Mouse (Mus musculus): ENCODE measurements around the gene Ephx3.

The Ephx3 gene

GRCm38 (mm10) chr17:32188863-32189636 is at the start of gene Ephx3:
Gene Ephx3, minus strand, starts transcription at chr17:32189549.
- no peak for TF ChIP-seq GATA4 (IDR thresholded peaks at IDR 0.05; ENCODE audit: insufficient replicate concordance, low read length)

GRCm38 (mm10) chr17:32238589-32238988 is 49.2 kb upstream of the Ephx3 start:
- TF ChIP-seq GATA4 (IDR thresholded peaks at IDR 0.05; ENCODE audit: insufficient replicate concordance, low read length), result no peak

- no peak for TF ChIP-seq GATA4 (IDR thresholded peaks at IDR 0.05; ENCODE audit: insufficient replicate concordance, low read length)
These were observed 46.3 kb upstream of the Ephx3 start for GRCm38 (mm10) chr17:32235534-32236191.

DNA sequence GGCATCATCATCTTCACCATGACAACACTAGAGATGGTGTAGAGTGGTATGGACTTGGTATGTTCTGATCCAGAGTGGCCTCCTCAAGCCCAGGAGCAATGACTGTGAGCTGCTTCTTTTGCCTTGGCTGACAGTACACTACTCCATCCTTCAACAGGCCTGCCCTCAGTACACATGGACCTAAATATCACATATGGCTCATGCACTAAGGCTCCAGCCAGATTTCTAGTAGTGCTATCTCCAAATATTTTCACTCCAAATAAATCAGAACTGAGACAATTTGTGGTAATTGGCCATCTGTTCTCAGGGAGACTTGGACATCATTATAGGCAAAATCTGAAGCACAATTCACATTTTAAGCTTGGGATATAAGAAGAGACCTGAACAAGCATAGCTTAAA is 43.8 kb upstream of the Ephx3 start:
- TF ChIP-seq GATA4 (IDR thresholded peaks at IDR 0.05; ENCODE audit: insufficient replicate concordance, low read length), result no peak

GRCm38 (mm10) chr17:32229256-32229655 is 39.9 kb upstream of the Ephx3 start:
- TF ChIP-seq GATA4 (IDR thresholded peaks at IDR 0.05; ENCODE audit: insufficient replicate concordance, low read length), result no peak

DNA sequence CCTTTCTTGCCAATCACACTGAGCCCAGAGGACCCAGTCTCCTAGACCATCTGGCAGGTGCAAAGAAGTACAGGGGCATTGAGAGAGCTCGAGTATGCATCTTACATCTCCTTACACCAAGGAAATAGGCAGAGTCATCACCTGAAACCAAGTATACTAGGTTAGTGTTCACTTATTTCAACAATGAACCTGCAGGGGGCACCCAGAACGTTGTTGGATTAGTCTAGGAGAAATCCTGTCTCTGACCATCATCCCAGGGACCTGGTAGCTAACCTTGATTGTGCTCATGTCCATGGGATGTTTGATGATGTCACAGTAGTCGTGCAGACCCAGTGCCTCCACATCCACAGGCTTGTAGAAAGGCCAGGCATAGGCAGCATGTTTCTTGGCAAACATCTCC is 31.5 kb upstream of the Ephx3 start:
- TF ChIP-seq GATA4 (IDR thresholded peaks at IDR 0.05; ENCODE audit: insufficient replicate concordance, low read length), result no peak

GRCm38 (mm10) chr17:32209752-32210151 is 20.4 kb upstream of the Ephx3 start:
- no peak for TF ChIP-seq GATA4 (IDR thresholded peaks at IDR 0.05; ENCODE audit: insufficient replicate concordance, low read length)

- no peak for TF ChIP-seq GATA4 (IDR thresholded peaks at IDR 0.05; ENCODE audit: insufficient replicate concordance, low read length)
These were observed 19.8 kb upstream of the Ephx3 start for GRCm38 (mm10) chr17:32209144-32209543.

- TF ChIP-seq GATA4 (IDR thresholded peaks at IDR 0.05; ENCODE audit: insufficient replicate concordance, low read length), result no peak
These were observed 18.4 kb upstream of the Ephx3 start for GRCm38 (mm10) chr17:32207586-32208245.

GRCm38 (mm10) chr17:32205345-32205744 is 16.0 kb upstream of the Ephx3 start:
- no peak for TF ChIP-seq GATA4 (IDR thresholded peaks at IDR 0.05; ENCODE audit: insufficient replicate concordance, low read length)

GRCm38 (mm10) chr17:32202972-32203371 is 13.6 kb upstream of the Ephx3 start:
- no peak for TF ChIP-seq GATA4 (IDR thresholded peaks at IDR 0.05; ENCODE audit: insufficient replicate concordance, low read length)

DNA sequence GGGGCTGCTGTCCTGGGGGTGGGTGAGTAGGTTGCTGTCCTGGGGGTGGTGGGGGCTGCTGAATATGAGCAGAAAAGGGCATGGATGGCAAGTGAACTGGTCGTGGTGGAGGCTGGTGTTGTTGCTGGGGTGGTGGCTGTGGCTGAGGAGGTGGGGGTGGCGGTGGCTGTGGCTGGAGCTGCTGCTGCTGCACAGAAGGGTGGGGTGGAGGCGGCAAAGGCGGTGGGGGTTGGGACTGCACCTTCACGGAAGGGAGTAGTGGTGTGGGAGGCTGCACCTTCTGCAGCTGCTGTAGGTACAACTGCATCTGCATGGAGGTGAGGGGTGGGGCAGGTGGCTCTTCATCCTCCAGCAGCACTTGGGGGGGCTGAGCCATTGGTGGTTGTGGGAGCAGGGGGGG is 11.7 kb upstream of the Ephx3 start:
- TF ChIP-seq GATA4 (IDR thresholded peaks at IDR 0.05; ENCODE audit: insufficient replicate concordance, low read length), result no peak

DNA sequence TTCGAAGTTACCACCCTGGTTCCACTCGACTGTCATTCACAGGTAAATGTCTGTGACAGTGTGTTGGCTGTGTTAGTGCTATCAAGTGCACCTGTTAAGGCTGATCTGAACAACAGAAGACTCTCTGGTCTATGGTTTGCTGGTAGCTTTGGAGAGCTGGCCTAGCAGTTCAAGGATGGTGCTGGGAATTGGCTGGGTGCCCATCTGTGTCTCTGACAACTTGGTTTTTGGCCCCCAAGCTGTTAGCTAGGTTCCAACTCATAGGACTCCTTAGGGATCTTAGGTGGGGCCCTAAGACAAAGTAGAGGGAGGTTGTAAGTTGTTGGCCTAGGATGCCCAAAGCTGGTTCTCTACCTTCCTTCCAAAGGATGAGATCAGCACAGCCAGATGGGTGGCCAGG is 10.4 kb upstream of the Ephx3 start:
- TF ChIP-seq GATA4 (IDR thresholded peaks at IDR 0.05; ENCODE audit: insufficient replicate concordance, low read length), result no peak

DNA sequence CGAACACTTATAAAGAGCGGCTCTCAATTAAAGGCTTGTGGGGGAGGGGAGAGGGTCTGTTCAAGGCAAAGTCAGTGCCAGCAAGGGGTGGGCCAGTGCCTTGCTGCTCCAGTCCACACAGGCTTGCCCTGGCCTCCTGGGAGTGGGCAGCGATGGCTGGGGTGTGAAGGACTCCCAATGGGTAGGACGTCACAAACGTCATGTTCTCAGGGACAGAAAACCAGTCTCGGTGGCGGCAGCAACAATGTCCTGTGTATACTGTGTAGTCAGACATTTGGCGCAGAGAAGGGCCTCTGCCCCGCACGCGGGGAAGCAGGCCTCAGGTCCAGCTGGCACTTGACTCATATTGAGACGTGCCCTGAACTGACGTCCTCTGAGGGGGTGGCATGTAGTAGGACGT is 7.8 kb upstream of the Ephx3 start:
- TF ChIP-seq GATA4 (IDR thresholded peaks at IDR 0.05; ENCODE audit: insufficient replicate concordance, low read length), result no peak

GRCm38 (mm10) chr17:32195725-32196124 is 6.4 kb upstream of the Ephx3 start:
- no peak for TF ChIP-seq GATA4 (IDR thresholded peaks at IDR 0.05; ENCODE audit: insufficient replicate concordance, low read length)

DNA sequence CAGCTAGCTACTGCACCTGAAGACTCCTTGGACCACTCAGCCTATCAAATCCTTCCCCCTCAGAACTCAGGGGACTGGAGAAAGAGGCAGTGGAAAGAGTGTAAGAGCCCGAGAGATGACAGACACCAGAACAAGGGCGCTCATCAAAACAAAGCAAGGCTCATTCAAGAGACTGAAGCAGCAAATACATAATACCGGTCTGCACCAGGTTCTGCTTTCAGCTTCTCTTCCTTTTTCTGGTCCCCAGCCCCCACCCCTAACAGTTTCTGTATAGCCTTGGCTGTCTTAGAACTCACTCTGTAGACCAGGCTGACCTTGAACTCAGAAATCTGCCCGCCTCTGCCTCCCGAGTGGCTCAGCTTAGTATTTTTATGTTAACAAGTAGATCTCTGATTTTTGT is 3.7 kb upstream of the Ephx3 start:
- no peak for TF ChIP-seq GATA4 (IDR thresholded peaks at IDR 0.05; ENCODE audit: insufficient replicate concordance, low read length)
